Mouse (Mus musculus) brain, embryonic 14.5 days (tissue): ENCODE measurements around the gene Spata31d1a.

Experiments
- CTCF ChIP-seq: fragments of 200-500 bp; IDR thresholded peaks from 2 replicates; pipeline ENCODE4 v1.5.1; 2012; ENCODE audit warnings: inconsistent platforms, mild to moderate bottlenecking, moderate library complexity, borderline replicate concordance; ENCODE audit not compliant: insufficient read depth, insufficient read length; ENCODE audit errors: extremely low read depth
- POLR2A ChIP-seq: fragments of 200-500 bp; IDR thresholded peaks from 2 replicates; pipeline ENCODE4 v1.6.1; 2012; ENCODE audit warnings: mild to moderate bottlenecking, inconsistent platforms, borderline replicate concordance; ENCODE audit not compliant: poor library complexity, insufficient read depth, insufficient read length, severe bottlenecking; ENCODE audit errors: extremely low read depth

- TF ChIP-seq CTCF (no peak), POLR2A (no peak)
Observed at GRCm38 (mm10) chr13:59661387-59661786, 48.7 kb downstream of the Spata31d1a start.
